Mouse (Mus musculus) embryonic fibroblast, embryonic 13.5 days (primary cell): Measurements from ENCODE around the gene Cacna1d. TPM values are rescaled to one million over a fixed set of nuclear protein-coding genes. Genes with fewer than 3 reads are reported as not detected.
A peak's percentile ranks its signal among the peaks of the same experiment; 100 is the strongest.

Experiments
- H3K27ac ChIP-seq: 2 replicates; pipeline ENCODE4 v1.5.1; 2012; ENCODE audit warnings: low read length, control low read depth, inconsistent platforms; ENCODE audit not compliant: insufficient read depth
- H3K4me1 ChIP-seq: 2 replicates; pipeline ENCODE4 v1.6.1; 2011; ENCODE audit warnings: low read length; ENCODE audit not compliant: control insufficient read depth, insufficient read depth
- H3K4me3 ChIP-seq: 2 replicates; pipeline ENCODE4 v1.5.1; 2011; ENCODE audit warnings: mild to moderate bottlenecking, control low read depth, low read length; ENCODE audit not compliant: insufficient read depth
- CTCF ChIP-seq: IDR thresholded peaks from 2 replicates; pipeline ENCODE4 v1.5.1; 2011; ENCODE audit warnings: mild to moderate bottlenecking, control low read depth, low read length, moderate library complexity, borderline replicate concordance; ENCODE audit not compliant: insufficient read depth
- POLR2A ChIP-seq: IDR thresholded peaks from 2 replicates; pipeline ENCODE4 v1.6.1; 2011; ENCODE audit warnings: low read depth, mild to moderate bottlenecking, control low read depth, low read length, moderate library complexity
- polyA plus RNA-seq: library from polyadenylated mRNA; stranded (reverse); fragments of >200 nt; gene quantifications from 2 replicates; pipeline ENCODE4 v1.2.4, GENCODE M21; 2011; ENCODE audit warnings: low read depth; ENCODE audit not compliant: missing spikeins, insufficient read length

Cacna1d gene
- polyA plus RNA-seq, 1 experiment, result not detected

DNA sequence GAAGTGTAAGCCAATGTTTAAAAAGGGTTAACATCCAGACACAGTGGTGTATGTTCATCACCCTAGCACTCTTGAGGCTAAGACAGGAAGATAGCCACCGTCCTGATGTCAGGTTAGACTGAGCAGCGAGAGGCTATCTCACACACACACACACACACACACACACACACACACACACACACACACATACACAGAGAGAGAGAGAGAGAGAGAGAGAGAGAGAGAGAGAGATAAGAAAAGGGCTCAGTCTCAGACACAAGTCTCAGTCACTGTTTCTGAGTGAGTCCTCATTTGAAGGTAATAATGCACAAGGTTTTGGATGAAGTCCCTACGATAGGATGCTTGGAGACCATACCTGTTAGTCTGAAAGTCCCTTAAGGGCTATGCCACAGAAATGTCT lies 322.9 kb downstream of the Cacna1d start:
- TF ChIP-seq POLR2A (no peak), CTCF (no peak)
- no peak overlapping the region for H3K4me3 ChIP-seq
- no peak overlapping the region for H3K27ac ChIP-seq
- no peaks in the 10 kb centered on the region for H3K4me1 ChIP-seq

DNA sequence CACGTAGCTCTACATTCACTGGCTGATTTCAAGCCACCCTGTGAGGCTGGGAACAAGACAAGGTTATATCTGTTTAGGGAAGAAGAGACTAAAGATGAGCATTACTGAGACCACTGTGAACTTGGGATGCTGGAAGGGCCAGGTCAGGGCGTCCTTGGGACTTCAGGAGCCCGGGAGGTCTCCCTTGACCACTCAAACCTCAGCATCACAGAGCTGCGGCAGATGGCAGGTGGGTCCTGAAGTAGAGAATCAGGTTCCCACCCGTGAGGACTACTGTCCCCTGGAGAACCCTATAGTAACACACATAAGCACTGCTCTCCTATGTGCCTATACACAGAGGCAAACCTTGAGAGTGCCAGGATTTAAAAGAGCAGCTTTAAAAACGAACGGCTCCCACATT lies 323.6 kb downstream of the Cacna1d start:
- Histone ChIP-seq H3K27ac (no peak overlapping the region), H3K4me1 (no peaks in the 10 kb centered on the region), H3K4me3 (no peak overlapping the region)
- TF ChIP-seq CTCF (no peak), POLR2A (no peak)

DNA sequence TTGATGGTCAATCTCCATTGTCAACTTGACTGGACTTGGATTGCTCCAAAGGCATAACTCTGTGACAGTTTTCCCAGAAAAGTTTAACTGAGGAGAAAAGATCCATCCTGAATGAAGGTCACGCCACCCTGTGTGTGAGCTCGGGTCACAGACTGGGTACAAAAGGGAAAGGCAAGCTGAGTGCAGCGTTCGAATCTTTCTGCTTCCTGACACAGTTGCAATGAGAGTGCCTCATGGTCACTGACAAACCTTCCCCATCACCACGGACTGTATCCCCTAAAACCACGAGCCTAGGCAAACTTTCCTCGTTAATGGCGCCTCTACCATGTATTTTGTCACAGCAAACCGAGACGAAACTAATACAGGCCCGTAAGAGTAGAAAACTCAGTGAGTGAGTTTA lies 325.2 kb downstream of the Cacna1d start:
- Histone ChIP-seq H3K4me3 (no peak overlapping the region), H3K27ac (no peak overlapping the region), H3K4me1 (no peaks in the 10 kb centered on the region)
- TF ChIP-seq POLR2A (no peak), CTCF (no peak)

DNA sequence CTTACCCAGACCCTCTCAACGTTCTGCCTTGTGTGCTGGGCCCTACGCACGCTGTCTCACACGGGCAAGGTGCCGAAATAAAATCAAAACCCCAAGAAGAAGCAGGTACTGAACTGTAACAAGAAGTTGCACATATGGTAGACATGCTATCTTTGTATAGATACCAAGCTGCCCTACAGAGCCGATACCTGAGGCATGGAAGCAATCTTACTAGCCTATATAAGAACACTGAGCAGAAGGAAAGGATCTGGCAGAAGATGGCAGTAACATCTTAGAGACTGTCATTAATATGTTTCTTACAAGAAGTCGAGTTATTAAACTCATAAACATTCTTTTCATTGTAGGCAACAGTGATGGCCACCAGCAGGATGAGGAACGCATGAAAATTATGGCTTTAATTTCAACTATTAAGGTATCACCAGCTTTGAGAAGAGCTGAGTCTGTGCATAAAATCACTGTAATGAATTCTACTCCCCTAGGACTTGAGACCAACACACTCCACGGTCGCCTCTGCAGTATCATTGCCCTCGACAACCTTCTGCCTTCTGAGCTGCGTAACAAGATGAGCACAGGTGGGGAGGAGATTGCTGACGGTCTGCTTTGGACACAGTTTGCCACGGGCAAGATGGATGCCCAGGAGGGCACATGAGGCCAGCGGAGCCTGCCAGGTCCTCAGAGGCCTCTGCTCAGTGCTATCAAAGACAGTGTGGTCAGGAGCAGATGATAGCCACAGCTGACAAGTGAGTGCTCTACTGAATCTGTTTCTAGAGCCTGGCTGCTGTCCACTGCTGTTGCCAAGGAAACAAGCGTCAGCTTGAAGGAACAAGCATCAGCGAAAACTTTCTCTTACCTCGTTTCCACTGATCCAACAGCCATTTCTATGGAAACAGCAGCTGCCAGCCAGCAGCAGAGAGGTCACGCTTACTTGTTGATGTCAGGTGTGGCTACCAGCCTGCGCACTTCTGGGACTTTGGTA lies 327.2 kb downstream of the Cacna1d start:
- no peak overlapping the region for H3K4me3 ChIP-seq
- H3K27ac ChIP-seq, result no peak overlapping the region
- TF ChIP-seq CTCF (no peak), POLR2A (no peak)
- H3K4me1 ChIP-seq, result no peaks in the 10 kb centered on the region

DNA sequence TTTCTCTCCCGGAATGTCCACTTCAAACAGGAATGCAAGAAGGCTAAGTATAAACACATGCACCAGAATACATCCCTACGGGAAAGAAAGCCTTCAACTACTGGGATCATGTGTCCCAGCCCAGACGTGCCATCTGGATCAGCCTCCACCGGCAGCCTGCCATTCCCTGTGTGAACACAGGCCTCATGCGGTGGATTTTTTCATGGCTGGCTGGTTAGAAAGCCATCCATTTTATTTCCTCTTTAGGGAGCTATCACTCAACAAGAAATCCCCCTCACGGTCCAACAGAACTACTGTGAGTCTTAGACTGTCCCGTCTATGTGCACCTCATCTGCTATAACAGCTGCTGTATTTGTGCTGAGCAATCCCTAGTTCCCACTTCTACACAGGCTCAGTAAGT lies 343.5 kb downstream of the Cacna1d start:
- no peak overlapping the region for H3K27ac ChIP-seq
- H3K4me1 ChIP-seq, result no peaks in the 10 kb centered on the region
- no peak overlapping the region for H3K4me3 ChIP-seq
- TF ChIP-seq CTCF (no peak), POLR2A (no peak)

DNA sequence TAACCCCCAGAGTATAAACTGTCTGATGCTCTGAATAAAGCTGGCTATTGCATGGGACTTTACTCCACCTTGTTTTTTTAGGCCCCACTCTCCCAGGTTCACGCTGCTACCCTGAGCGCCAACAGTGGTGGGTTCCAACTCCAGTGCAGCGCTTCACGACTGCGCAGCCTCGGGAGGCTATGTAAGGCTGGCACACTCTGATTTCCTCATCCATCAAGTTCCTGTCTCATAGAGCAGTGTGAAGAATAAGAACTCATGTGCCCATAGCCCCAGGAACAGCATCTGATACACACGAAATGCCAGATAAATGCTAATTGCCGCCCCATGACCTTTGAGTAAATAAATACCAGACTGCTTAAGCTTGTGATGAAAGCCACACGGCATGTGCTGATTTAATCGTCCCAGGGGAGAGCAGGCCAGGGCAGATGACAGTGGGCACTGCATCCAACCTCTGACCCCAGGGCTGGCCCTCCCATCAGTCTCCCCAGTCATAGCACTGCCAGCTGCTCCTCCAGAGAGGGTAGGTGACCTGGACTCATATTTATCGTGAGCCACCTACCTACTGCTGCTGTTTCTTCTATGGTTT lies 352.8 kb downstream of the Cacna1d start:
- Histone ChIP-seq H3K4me3 (no peak overlapping the region), H3K27ac (no peak overlapping the region), H3K4me1 (no peaks in the 10 kb centered on the region)
- TF ChIP-seq POLR2A (no peak), CTCF (no peak)

DNA sequence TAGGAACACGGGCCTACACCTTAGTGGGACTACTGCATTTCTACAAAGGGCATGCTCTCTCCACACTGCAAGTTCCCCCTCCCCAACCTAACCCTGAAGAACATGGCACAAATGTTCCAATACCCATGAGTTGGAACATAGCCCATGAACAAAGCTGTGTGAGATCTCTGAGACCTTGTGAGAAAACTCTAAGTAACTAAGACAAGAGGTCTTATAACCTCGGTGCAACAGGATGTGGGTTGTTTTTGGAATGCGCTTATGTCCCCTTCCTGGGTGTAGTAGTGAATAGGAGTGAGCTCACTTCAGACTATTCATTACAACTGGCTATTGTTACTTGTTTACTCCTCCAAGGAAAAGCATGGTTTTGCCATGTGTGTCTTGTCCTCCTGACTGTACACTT lies 353.3 kb downstream of the Cacna1d start:
- Histone ChIP-seq H3K4me3 (no peak overlapping the region), H3K4me1 (no peaks in the 10 kb centered on the region), H3K27ac (no peak overlapping the region)
- TF ChIP-seq POLR2A, result no peak
- no peak for TF ChIP-seq CTCF

DNA sequence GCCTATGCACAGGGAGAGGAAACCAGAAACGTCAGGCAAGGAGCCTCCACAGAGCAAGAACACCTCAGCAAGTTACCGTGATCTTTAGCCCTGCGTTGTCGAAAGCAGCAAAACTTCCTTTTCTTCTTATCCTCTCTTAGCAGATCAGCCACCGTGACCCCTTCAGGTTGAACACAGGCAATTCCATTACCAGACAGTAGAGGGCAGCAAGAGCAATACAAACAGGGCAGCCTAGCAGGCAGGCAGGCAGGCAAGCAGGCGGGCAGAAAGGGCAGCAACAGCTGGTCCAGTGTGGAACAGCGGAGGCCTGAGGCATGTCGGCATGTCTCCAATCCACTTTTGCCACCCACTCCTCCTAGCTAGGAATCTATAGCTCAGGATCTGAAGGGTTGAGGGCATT lies 354.3 kb downstream of the Cacna1d start:
- TF ChIP-seq CTCF (peak; percentile 94; the same call in 1 of the 2 replicates), POLR2A (no peak)
- Histone ChIP-seq H3K4me1 (no peaks in the 10 kb centered on the region), H3K27ac (no peak overlapping the region), H3K4me3 (no peak overlapping the region)

DNA sequence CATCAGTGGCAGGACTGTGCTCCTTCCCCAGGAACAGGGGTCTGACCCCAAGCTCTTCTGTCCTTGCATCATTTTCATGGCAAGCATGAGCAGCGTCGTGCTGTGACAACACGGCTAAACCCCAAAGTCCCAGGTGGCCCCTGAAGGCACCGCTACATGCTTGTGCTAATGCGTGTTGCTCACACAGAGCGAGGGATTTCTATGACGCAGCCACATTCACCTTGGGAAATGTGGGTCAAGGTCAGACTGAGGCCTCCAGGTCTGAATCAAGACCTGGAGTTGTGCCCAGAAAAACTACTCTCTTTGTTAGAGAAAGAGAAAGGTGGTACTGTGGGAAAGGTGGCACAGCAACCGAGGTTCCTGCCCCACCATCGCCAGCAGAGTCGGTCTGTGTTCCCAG lies 355.9 kb downstream of the Cacna1d start:
- H3K4me3 ChIP-seq, result no peak overlapping the region
- TF ChIP-seq CTCF, result no peak
- TF ChIP-seq POLR2A, result no peak
- H3K4me1 ChIP-seq, result no peaks in the 10 kb centered on the region
- H3K27ac ChIP-seq, result no peak overlapping the region

DNA sequence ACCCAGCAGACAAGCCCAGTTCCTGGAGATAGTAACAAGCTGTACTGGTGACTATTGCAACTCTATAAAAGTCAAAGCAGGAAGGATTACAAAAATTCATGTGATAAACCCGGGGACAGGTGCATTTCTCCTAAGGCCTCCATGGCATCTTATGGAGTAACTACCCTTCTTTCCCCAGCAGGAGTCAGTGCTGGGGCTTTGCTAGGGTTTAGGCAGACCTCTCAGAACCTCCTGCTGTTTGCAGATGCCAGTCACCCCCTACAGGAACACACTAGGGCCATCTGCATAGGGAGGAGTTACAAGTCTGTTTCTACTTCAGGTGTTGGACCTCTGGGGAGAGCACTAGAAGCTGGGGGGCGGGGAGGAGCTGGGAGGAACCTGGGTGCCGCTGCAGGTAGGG lies 357.6 kb downstream of the Cacna1d start:
- Histone ChIP-seq H3K4me3 (no peak overlapping the region), H3K27ac (no peak overlapping the region), H3K4me1 (no peaks in the 10 kb centered on the region)
- no peak for TF ChIP-seq CTCF
- TF ChIP-seq POLR2A, result no peak

DNA sequence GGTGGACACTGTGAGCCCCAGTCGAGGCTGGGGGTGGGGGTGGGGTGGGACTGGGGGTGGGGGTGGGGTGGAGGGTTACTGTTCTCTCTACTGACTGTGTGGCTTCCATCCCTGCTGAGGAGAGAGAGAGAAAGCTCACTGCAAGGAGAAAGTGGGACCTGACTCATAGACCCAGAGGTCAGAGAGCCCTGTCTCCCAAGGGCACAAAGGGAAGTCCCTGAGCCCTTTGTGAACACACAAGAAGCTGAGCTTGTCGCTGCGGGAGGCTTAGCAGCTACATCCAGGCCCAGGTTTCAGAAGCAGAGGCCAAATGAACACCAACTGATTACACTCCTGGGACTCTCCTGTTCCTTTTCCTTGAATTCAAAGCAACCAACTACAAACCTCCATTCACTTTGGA lies 360.0 kb downstream of the Cacna1d start:
- H3K4me1 ChIP-seq, result no peaks in the 10 kb centered on the region
- H3K4me3 ChIP-seq, result no peak overlapping the region
- TF ChIP-seq POLR2A (no peak), CTCF (no peak)
- H3K27ac ChIP-seq, result no peak overlapping the region
